Mouse (Mus musculus): Measurements from ENCODE around the gene Ppp1r12a. TPM values are rescaled to one million over a fixed set of nuclear protein-coding genes. Genes with fewer than 3 reads are reported as not detected.

The Ppp1r12a gene
- polyA plus RNA-seq, 1 experiment from 2014 or later: 117 TPM

- H3K4me1 ChIP-seq (replicated peaks; ENCODE audit: control insufficient read depth, insufficient read depth, low read length): peaks cover 12% of the 10 kb centered on the region
Measured at GRCm38 (mm10) chr10:108182386-108182785, 20.4 kb downstream of the Ppp1r12a start.

GRCm38 (mm10) chr10:108184763-108185162, 22.8 kb downstream of the Ppp1r12a start:
- Histone ChIP-seq H3K9ac (ENCODE audit: low read length) (no peak overlapping the region), H3K36me3 (ENCODE audit: control insufficient read depth, insufficient read depth, low read length) (no peaks in the 10 kb centered on the region), H3K27me3 (replicated peaks; ENCODE audit: control insufficient read depth, insufficient read depth, low read length) (no peaks in the 10 kb centered on the region), H3K4me3 (ENCODE audit: low read depth, low read length) (no peak overlapping the region), H3K4me2 (ENCODE audit: low read length) (no peak overlapping the region), H3K4me1 (replicated peaks; ENCODE audit: control insufficient read depth, insufficient read depth, low read length) (peaks cover 13% of the 10 kb centered on the region), H3K9me3 (ENCODE audit: control insufficient read depth, low read length) (no peaks in the 10 kb centered on the region), H3K27ac (ENCODE audit: low read depth) (no peak overlapping the region)
- WGBS: 56% methylated on average over 8 of the region's 8 CpGs
- ATAC-seq (replicated peaks; ENCODE audit: low FRiP score, low TSS enrichment, low read depth) (no peak), DNase-seq (ENCODE audit: low spot score) (no peak)

More at GRCm38 (mm10) chr10:108182386-108182785, 20.4 kb downstream of the Ppp1r12a start:
- no peaks in the 10 kb centered on the region for H3K27me3 ChIP-seq (replicated peaks; ENCODE audit: control insufficient read depth, insufficient read depth, low read length)
- no peak overlapping the region for H3K4me2 ChIP-seq (ENCODE audit: low read length)
- no peak overlapping the region for H3K27ac ChIP-seq (ENCODE audit: low read depth)
- DNase-seq (ENCODE audit: low spot score) (no peak), ATAC-seq (replicated peaks; ENCODE audit: low FRiP score, low TSS enrichment, low read depth) (no peak)
- no peaks in the 10 kb centered on the region for H3K9me3 ChIP-seq (ENCODE audit: control insufficient read depth, low read length)
- no peak overlapping the region for H3K4me3 ChIP-seq (ENCODE audit: low read depth, low read length)
- H3K36me3 ChIP-seq (ENCODE audit: control insufficient read depth, insufficient read depth, low read length): no peaks in the 10 kb centered on the region
- WGBS: 80% methylated on average over 4 of the region's 4 CpGs
- H3K9ac ChIP-seq (ENCODE audit: low read length): no peak overlapping the region

- no peaks in the 10 kb centered on the region for H3K27me3 ChIP-seq (replicated peaks; ENCODE audit: control insufficient read depth, insufficient read depth, low read length)
- no peak overlapping the region for H3K4me3 ChIP-seq (ENCODE audit: low read depth, low read length)
- WGBS: 72% methylated on average over 3 of the region's 3 CpGs
- no peak for ATAC-seq (replicated peaks; ENCODE audit: low FRiP score, low TSS enrichment, low read depth)
- H3K36me3 ChIP-seq (ENCODE audit: control insufficient read depth, insufficient read depth, low read length): no peaks in the 10 kb centered on the region
- H3K9ac ChIP-seq (ENCODE audit: low read length): no peak overlapping the region
- H3K4me2 ChIP-seq (ENCODE audit: low read length): no peak overlapping the region
- H3K4me1 ChIP-seq (replicated peaks; ENCODE audit: control insufficient read depth, insufficient read depth, low read length): peaks cover 13% of the 10 kb centered on the region
- no peaks in the 10 kb centered on the region for H3K9me3 ChIP-seq (ENCODE audit: control insufficient read depth, low read length)
- H3K27ac ChIP-seq (ENCODE audit: low read depth): no peak overlapping the region
- DNase-seq (ENCODE audit: low spot score): no peak
Measured at GRCm38 (mm10) chr10:108185265-108185664, 23.3 kb downstream of the Ppp1r12a start.

GRCm38 (mm10) chr10:108189303-108189702, 27.3 kb downstream of the Ppp1r12a start:
- Histone ChIP-seq H3K4me1 (replicated peaks; ENCODE audit: control insufficient read depth, insufficient read depth, low read length) (peaks cover 24% of the 10 kb centered on the region), H3K4me2 (ENCODE audit: low read length) (no peak overlapping the region), H3K27me3 (replicated peaks; ENCODE audit: control insufficient read depth, insufficient read depth, low read length) (no peaks in the 10 kb centered on the region), H3K27ac (ENCODE audit: low read depth) (no peak overlapping the region), H3K9ac (ENCODE audit: low read length) (no peak overlapping the region), H3K4me3 (ENCODE audit: low read depth, low read length) (no peak overlapping the region), H3K36me3 (ENCODE audit: control insufficient read depth, insufficient read depth, low read length) (no peaks in the 10 kb centered on the region), H3K9me3 (ENCODE audit: control insufficient read depth, low read length) (no peaks in the 10 kb centered on the region)
- ATAC-seq (replicated peaks; ENCODE audit: low FRiP score, low TSS enrichment, low read depth) (no peak), DNase-seq (ENCODE audit: low spot score) (no peak)
- 77% methylated on average over 2 of the region's 2 CpGs for WGBS

GRCm38 (mm10) chr10:108189986-108190385, 28.0 kb downstream of the Ppp1r12a start:
- Histone ChIP-seq H3K9me3 (ENCODE audit: control insufficient read depth, low read length) (no peaks in the 10 kb centered on the region), H3K4me2 (ENCODE audit: low read length) (no peak overlapping the region), H3K27me3 (replicated peaks; ENCODE audit: control insufficient read depth, insufficient read depth, low read length) (no peaks in the 10 kb centered on the region), H3K4me3 (ENCODE audit: low read depth, low read length) (no peak overlapping the region), H3K4me1 (replicated peaks; ENCODE audit: control insufficient read depth, insufficient read depth, low read length) (peaks cover 17% of the 10 kb centered on the region; the same call in 1 of the 2 replicates), H3K9ac (ENCODE audit: low read length) (no peak overlapping the region), H3K27ac (ENCODE audit: low read depth) (no peak overlapping the region), H3K36me3 (ENCODE audit: control insufficient read depth, insufficient read depth, low read length) (no peaks in the 10 kb centered on the region)
- DNase-seq (ENCODE audit: low spot score) (no peak), ATAC-seq (replicated peaks; ENCODE audit: low FRiP score, low TSS enrichment, low read depth) (no peak)
- 82% methylated on average over 3 of the region's 3 CpGs for WGBS

GRCm38 (mm10) chr10:108190626-108191025, 28.6 kb downstream of the Ppp1r12a start:
- no peaks in the 10 kb centered on the region for H3K9me3 ChIP-seq (ENCODE audit: control insufficient read depth, low read length)
- no peak overlapping the region for H3K9ac ChIP-seq (ENCODE audit: low read length)
- H3K4me3 ChIP-seq (ENCODE audit: low read depth, low read length): no peak overlapping the region
- DNase-seq (ENCODE audit: low spot score) (no peak), ATAC-seq (replicated peaks; ENCODE audit: low FRiP score, low TSS enrichment, low read depth) (no peak)
- no peaks in the 10 kb centered on the region for H3K27me3 ChIP-seq (replicated peaks; ENCODE audit: control insufficient read depth, insufficient read depth, low read length)
- no peaks in the 10 kb centered on the region for H3K36me3 ChIP-seq (ENCODE audit: control insufficient read depth, insufficient read depth, low read length)
- no peak overlapping the region for H3K27ac ChIP-seq (ENCODE audit: low read depth)
- peaks cover 16% of the 10 kb centered on the region; the same call in 1 of the 2 replicates for H3K4me1 ChIP-seq (replicated peaks; ENCODE audit: control insufficient read depth, insufficient read depth, low read length)
- H3K4me2 ChIP-seq (ENCODE audit: low read length): no peak overlapping the region

- no peaks in the 10 kb centered on the region for H3K27me3 ChIP-seq (replicated peaks; ENCODE audit: control insufficient read depth, insufficient read depth, low read length)
- WGBS: 67% methylated on average over 8 of the region's 8 CpGs
- no peak overlapping the region for H3K27ac ChIP-seq (ENCODE audit: low read depth)
- ATAC-seq (replicated peaks; ENCODE audit: low FRiP score, low TSS enrichment, low read depth) (no peak), DNase-seq (ENCODE audit: low spot score) (no peak)
- H3K9ac ChIP-seq (ENCODE audit: low read length): no peak overlapping the region
- H3K4me1 ChIP-seq (replicated peaks; ENCODE audit: control insufficient read depth, insufficient read depth, low read length): peaks cover 16% of the 10 kb centered on the region; the same call in 1 of the 2 replicates
- H3K4me2 ChIP-seq (ENCODE audit: low read length): no peak overlapping the region
- H3K4me3 ChIP-seq (ENCODE audit: low read depth, low read length): no peak overlapping the region
- no peaks in the 10 kb centered on the region for H3K9me3 ChIP-seq (ENCODE audit: control insufficient read depth, low read length)
- H3K36me3 ChIP-seq (ENCODE audit: control insufficient read depth, insufficient read depth, low read length): no peaks in the 10 kb centered on the region
Measured at GRCm38 (mm10) chr10:108191381-108191787, 29.4 kb downstream of the Ppp1r12a start.

- ATAC-seq (replicated peaks; ENCODE audit: low FRiP score, low TSS enrichment, low read depth) (no peak), DNase-seq (ENCODE audit: low spot score) (no peak)
- 61% methylated on average over 2 of the region's 2 CpGs for WGBS
- Histone ChIP-seq H3K27me3 (replicated peaks; ENCODE audit: control insufficient read depth, insufficient read depth, low read length) (no peaks in the 10 kb centered on the region), H3K4me1 (replicated peaks; ENCODE audit: control insufficient read depth, insufficient read depth, low read length) (peaks cover 16% of the 10 kb centered on the region; the same call in 1 of the 2 replicates), H3K9me3 (ENCODE audit: control insufficient read depth, low read length) (no peaks in the 10 kb centered on the region), H3K4me2 (ENCODE audit: low read length) (no peak overlapping the region), H3K27ac (ENCODE audit: low read depth) (no peak overlapping the region), H3K4me3 (ENCODE audit: low read depth, low read length) (no peak overlapping the region), H3K9ac (ENCODE audit: low read length) (no peak overlapping the region), H3K36me3 (ENCODE audit: control insufficient read depth, insufficient read depth, low read length) (no peaks in the 10 kb centered on the region)
Measured at GRCm38 (mm10) chr10:108192306-108192705, 30.3 kb downstream of the Ppp1r12a start.

- no peak for ATAC-seq (replicated peaks; ENCODE audit: low FRiP score, low TSS enrichment, low read depth)
- Histone ChIP-seq H3K9me3 (ENCODE audit: control insufficient read depth, low read length) (no peaks in the 10 kb centered on the region), H3K27me3 (replicated peaks; ENCODE audit: control insufficient read depth, insufficient read depth, low read length) (no peaks in the 10 kb centered on the region), H3K4me2 (ENCODE audit: low read length) (no peak overlapping the region), H3K9ac (ENCODE audit: low read length) (no peak overlapping the region), H3K36me3 (ENCODE audit: control insufficient read depth, insufficient read depth, low read length) (peaks cover 16% of the 10 kb centered on the region), H3K4me1 (replicated peaks; ENCODE audit: control insufficient read depth, insufficient read depth, low read length) (0 out of 2 replicates have a peak, but pooled peaks cover 8% of the 10 kb centered on the region), H3K27ac (ENCODE audit: low read depth) (no peak overlapping the region), H3K4me3 (ENCODE audit: low read depth, low read length) (no peak overlapping the region)
- DNase-seq (ENCODE audit: low spot score): no peak
- 93% methylated on average over 2 of the region's 2 CpGs for WGBS
Measured at GRCm38 (mm10) chr10:108196124-108196523, 34.1 kb downstream of the Ppp1r12a start.

Measured in intestine, embryonic 14.5 days (tissue).